Mouse (Mus musculus) stomach, embryonic 14.5 days (tissue): ENCODE measurements around the gene Slc34a1. TPM values are rescaled to one million over a fixed set of nuclear protein-coding genes. Genes with fewer than 3 reads are reported as not detected.

Source experiments
- ATAC-seq: fragments of 200-750 bp; cut with Nextera tagmentation; 2 replicates; pipeline ENCODE4 v1.8.0; 2017; ENCODE audit warnings: low read depth, moderate TSS enrichment; ENCODE audit not compliant: insufficient number of reproducible peaks, insufficient read depth, low FRiP score
- H3K27ac ChIP-seq: fragments of 300-500 bp; sonication (generic); 2 replicates; pipeline ENCODE4 v1.5.1; 2014; ENCODE audit warnings: mild to moderate bottlenecking, low read length, moderate library complexity, mixed read lengths
- H3K27me3 ChIP-seq: fragments of 300-500 bp; sonication (generic); 2 replicates; pipeline ENCODE4 v1.6.1; 2014; ENCODE audit warnings: low read length, control low read depth, mixed read lengths; ENCODE audit not compliant: control insufficient read depth, insufficient read depth
- H3K36me3 ChIP-seq: fragments of 300-500 bp; sonication (generic); 2 replicates; pipeline ENCODE4 v1.6.1; 2014; ENCODE audit warnings: mild to moderate bottlenecking, control low read depth, low read length, moderate library complexity, mixed read lengths; ENCODE audit not compliant: control insufficient read depth, insufficient read depth
- H3K4me1 ChIP-seq: fragments of 300-500 bp; sonication (generic); 2 replicates; pipeline ENCODE4 v1.6.1; 2014; ENCODE audit warnings: low read length, control low read depth, mixed read lengths; ENCODE audit not compliant: control insufficient read depth, insufficient read depth
- H3K4me2 ChIP-seq: fragments of 300-500 bp; sonication (generic); replicated peaks from 2 replicates; pipeline ENCODE4 v1.6.1; 2014; ENCODE audit warnings: low read depth, low read length, control low read depth
- H3K4me3 ChIP-seq: fragments of 300-500 bp; sonication (generic); 2 replicates; pipeline ENCODE4 v1.5.1; 2014; ENCODE audit warnings: low read depth, low read length, control low read depth
- H3K9ac ChIP-seq: fragments of 300-500 bp; sonication (generic); replicated peaks from 2 replicates; pipeline ENCODE4 v1.6.1; 2014; ENCODE audit warnings: low read depth, mild to moderate bottlenecking, control low read depth, low read length, moderate library complexity, mixed read lengths
- H3K9me3 ChIP-seq: fragments of 300-500 bp; sonication (generic); 2 replicates; pipeline ENCODE4 v1.6.1; 2016; ENCODE audit warnings: low read depth, low read length, control low read depth; ENCODE audit not compliant: control insufficient read depth
- WGBS: fragments of 180-500 bp; shearing (Covaris S2); extraction: QIAGEN DNeasy Blood & Tissue Kit; methylation state at CpG from one replicate; pipeline ENCODE4 v1.1.7; 2014; 5-methylcytosine and 5-hydroxymethylcytosine counted together
- polyA plus RNA-seq: library from polyadenylated mRNA; unstranded; fragments of >200 nt; fragmentation: Nextera tagmentation; extraction: Ambion mirVana; gene quantifications from 2 replicates; pipeline ENCODE4 v1.2.1, GENCODE M21; 2014

Slc34a1 gene
- polyA plus RNA-seq, result 0.18 TPM in 1 of 2 replicates, not detected in the other

DNA sequence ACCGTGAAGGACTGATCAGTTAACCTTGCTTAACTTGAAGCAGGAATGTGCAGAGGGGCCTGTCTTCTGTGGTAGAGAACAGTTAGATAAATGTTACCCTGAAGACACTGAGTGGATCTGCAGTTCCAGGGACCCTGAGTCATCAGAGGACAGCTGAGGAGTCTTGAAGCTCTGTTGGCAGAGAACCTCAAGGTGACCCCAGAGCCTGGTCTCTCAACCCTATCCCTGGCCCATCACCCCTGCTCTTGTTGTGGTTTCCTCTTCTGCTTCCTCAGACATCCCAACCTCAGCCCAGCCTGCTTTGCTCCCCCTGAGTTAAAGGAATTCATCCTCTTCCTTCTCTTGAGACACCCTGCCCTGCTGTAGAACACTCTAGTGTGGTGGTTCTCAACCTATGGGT lies at the start of gene Slc34a1:
TSS of gene Slc34a1 (plus strand) at position 100 of the 400 bp plus-strand sequence.
- ATAC-seq, result no peak
- Histone ChIP-seq H3K9ac (no peak within 1 kb of the TSS), H3K9me3 (no peaks in the 10 kb centered on the region), H3K4me2 (no peak within 1 kb of the TSS), H3K27ac (no peak within 1 kb of the TSS), H3K4me1 (no peaks in the 10 kb centered on the region), H3K27me3 (no peaks in the 10 kb centered on the region), H3K36me3 (no peaks in the 10 kb centered on the region), H3K4me3 (no peak within 1 kb of the TSS)
- WGBS, result 72% methylated on average over 1 of the region's 1 CpGs

DNA sequence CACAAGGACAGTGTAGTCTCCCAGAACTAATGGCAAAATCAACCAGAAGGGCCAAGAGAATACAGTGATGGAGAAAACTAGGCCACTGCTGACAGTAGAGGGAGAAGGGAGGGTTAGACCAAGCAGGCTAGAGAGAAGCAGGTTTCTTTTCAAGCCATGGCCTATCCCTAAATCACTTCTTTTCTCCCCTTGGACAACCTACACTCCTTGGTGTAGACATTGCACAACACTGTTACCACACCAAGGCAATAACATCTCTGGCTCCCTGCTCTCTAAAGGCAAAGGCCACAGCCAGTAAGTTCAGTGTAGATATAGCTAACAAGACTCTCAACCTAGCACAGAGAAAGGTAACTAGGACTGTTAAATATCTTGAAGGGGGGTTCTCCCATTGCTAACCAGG lies 36.8 kb upstream of the Slc34a1 start:
- Histone ChIP-seq H3K4me3 (peak overlapping the region; percentile 88), H3K27ac (no peak overlapping the region), H3K36me3 (peaks cover 16% of the 10 kb centered on the region; the same call in 1 of the 2 replicates), H3K4me1 (peaks cover 14% of the 10 kb centered on the region; the same call in 1 of the 2 replicates), H3K4me2 (peak overlapping the region; percentile 83), H3K9ac (no peak overlapping the region), H3K27me3 (no peaks in the 10 kb centered on the region), H3K9me3 (no peaks in the 10 kb centered on the region)
- ATAC-seq, result no peak

DNA sequence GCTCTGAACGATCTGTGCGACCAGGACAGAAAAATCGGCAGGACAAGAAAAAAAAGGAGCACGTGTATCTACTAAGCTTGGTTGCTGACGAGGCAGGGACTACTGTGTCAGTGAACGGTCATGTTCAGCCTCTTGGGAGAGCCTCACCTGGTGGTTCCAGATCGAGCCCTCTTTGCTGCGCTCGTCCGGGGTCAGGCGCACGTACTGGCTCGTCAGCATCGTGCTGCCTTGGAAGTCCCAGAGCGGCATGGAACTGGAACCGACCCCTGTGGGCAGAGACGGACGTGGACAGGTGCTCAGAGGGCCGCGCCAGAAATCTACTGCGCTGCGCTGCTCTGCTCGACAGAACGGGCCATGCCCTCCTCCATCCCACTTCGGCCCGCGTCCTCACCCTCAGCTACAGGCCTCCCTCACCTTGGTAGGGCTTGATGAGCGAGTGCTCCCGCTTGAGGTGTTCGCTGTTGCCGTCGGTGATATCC lies 36.0 kb upstream of the Slc34a1 start:
- Histone ChIP-seq H3K9ac (peak overlapping the region; percentile 77), H3K9me3 (no peaks in the 10 kb centered on the region), H3K4me3 (peak overlapping the region; percentile 88), H3K36me3 (peaks cover 12% of the 10 kb centered on the region; the same call in 1 of the 2 replicates), H3K27ac (peak overlapping the region; percentile 87), H3K4me1 (peaks cover 14% of the 10 kb centered on the region; the same call in 1 of the 2 replicates), H3K4me2 (peak overlapping the region; percentile 83), H3K27me3 (no peaks in the 10 kb centered on the region)
- peak; percentile 49; the same call in 1 of the 2 replicates for ATAC-seq
- under 1% methylated on average over 32 of the region's 32 CpGs for WGBS

DNA sequence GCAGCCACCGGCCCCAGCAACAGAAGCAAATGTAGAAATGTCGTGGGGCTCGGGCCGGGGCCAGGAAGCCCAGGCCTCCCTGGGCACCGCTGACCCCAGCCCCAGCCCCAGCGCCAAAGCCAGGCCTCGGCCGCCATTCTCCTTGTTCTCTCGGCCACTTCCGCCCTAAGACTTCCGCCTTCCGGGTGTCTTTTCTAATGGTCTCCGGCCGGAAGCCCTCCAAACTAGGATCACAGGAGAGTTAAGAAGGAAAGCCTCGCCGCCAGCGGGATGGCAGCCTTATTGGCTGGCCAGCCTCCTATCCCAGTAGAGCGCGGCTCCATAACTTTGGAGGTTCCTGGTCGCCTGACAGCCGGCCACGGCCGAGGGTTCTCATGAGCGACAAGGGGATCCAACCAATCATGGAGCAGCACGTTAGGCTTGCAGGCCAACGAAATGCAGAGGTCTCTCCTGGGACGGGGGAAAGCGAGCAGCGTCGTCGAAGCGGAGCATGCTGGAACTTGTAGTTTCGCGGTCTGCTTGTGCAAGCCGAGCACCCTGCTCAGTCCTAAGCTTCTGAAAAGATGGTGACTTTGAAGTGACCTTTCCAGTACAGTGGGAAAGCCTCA lies 35.4 kb upstream of the Slc34a1 start, which contains the start of gene Lman2:
TSS of gene Lman2 (minus strand) at position 331 of the 608 bp plus-strand sequence.
- Histone ChIP-seq H3K9ac (peak within 1 kb of the TSS; percentile 77), H3K36me3 (peaks cover 11% of the 10 kb centered on the region; the same call in 1 of the 2 replicates), H3K27ac (peak within 1 kb of the TSS; percentile 87), H3K27me3 (no peaks in the 10 kb centered on the region), H3K4me1 (peaks cover 14% of the 10 kb centered on the region; the same call in 1 of the 2 replicates), H3K4me3 (peak within 1 kb of the TSS; percentile 88), H3K4me2 (peak within 1 kb of the TSS; percentile 83), H3K9me3 (no peaks in the 10 kb centered on the region)
- WGBS, result 0% methylated on average over 35 of the region's 35 CpGs
- peak; percentile 99 for ATAC-seq

DNA sequence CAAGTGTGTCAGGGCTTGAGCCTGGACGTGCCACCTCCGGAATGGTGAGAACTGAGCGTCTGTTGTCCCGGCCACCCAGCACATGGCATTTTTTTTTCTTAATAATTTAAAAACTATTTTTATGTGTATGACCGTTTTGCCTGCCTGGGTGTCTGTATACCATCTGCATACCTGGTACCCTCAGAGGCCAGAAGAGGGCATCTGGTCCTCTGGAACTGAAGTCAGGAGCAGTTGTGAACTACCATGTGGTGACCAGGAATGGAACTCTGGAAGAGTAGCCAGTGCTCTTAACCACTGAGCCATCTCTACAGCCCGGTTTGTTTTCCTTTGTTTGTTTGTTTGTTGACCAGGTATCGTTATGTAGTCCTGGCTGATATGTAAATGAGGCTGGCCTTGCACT lies 29.6 kb upstream of the Slc34a1 start:
- Histone ChIP-seq H3K27ac (no peak overlapping the region), H3K27me3 (no peaks in the 10 kb centered on the region), H3K36me3 (no peaks in the 10 kb centered on the region), H3K9ac (no peak overlapping the region), H3K4me3 (no peak overlapping the region), H3K4me1 (no peaks in the 10 kb centered on the region), H3K9me3 (no peaks in the 10 kb centered on the region), H3K4me2 (no peak overlapping the region)
- no peak for ATAC-seq
- WGBS, result 75% methylated on average over 7 of the region's 7 CpGs

DNA sequence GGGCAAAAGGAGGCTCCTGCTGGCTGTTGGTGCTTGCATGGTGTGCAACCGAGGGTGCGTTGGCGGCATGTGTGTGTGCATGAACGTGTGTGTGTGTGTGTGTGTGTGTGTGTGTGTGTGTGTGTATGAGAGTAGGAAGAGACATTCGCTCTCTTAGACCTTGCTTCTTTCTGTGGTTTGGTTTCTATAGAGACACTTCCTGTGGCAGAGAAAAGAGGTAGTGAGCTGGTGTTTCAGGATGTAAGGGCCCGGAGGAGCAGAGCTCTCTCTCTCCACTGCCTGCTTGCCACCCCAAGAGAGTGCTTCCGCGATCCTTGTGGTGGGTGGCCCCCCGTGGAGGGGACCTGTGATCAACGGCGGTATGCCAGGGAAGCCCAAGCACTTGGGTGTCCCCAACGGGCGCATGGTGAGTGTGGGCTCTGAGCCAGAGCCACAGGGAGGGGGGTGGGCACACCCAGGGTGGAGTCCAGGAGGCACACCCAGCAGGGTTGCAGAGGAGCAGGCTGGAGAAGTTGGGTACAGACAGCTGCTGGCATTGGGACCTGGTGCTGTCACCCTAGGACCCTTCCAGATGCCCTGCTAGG lies 28.4 kb upstream of the Slc34a1 start, which contains the start of gene Rgs14:
TSS of gene Rgs14 (plus strand) at position 202 of the 584 bp plus-strand sequence.
- H3K27ac ChIP-seq, result no peak within 1 kb of the TSS

DNA sequence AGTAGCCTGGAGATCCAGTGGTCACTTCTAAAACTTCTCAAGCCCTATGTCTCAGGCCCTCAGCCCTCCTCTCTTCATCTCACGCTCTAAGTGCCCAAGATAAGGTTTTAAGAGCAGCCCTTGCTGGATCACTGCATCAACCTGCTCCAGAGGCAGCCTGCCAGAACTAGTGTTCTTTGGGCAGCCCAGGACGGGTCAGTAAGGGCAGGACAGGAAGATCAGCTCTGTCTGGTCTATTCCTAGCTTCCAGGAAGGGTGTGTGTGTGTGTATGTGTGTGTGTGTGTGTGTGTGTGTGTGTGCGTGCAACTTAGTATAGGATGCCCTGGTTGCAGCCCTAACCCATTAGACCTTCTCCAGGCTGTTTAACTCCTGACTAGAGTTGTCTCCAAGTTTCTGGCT lies 27.8 kb upstream of the Slc34a1 start:
- WGBS, result 62% methylated on average over 3 of the region's 3 CpGs
- H3K27me3 ChIP-seq, result no peaks in the 10 kb centered on the region
- H3K36me3 ChIP-seq, result no peaks in the 10 kb centered on the region
- no peak overlapping the region for H3K27ac ChIP-seq
- H3K4me1 ChIP-seq, result no peaks in the 10 kb centered on the region
- H3K9me3 ChIP-seq, result no peaks in the 10 kb centered on the region
- no peak for ATAC-seq
- no peak overlapping the region for H3K4me2 ChIP-seq
- no peak overlapping the region for H3K9ac ChIP-seq
- no peak overlapping the region for H3K4me3 ChIP-seq

More for the DNA sequence above, 28.4 kb upstream of the Slc34a1 start, which contains the start of gene Rgs14:
- H3K9me3 ChIP-seq, result no peaks in the 10 kb centered on the region
- ATAC-seq, result no peak
- H3K9ac ChIP-seq, result no peak within 1 kb of the TSS
- no peak within 1 kb of the TSS for H3K4me3 ChIP-seq
- 51% methylated on average over 13 of the region's 13 CpGs for WGBS
- no peaks in the 10 kb centered on the region for H3K36me3 ChIP-seq
- H3K27me3 ChIP-seq, result no peaks in the 10 kb centered on the region
- H3K4me2 ChIP-seq, result no peak within 1 kb of the TSS
- no peaks in the 10 kb centered on the region for H3K4me1 ChIP-seq

DNA sequence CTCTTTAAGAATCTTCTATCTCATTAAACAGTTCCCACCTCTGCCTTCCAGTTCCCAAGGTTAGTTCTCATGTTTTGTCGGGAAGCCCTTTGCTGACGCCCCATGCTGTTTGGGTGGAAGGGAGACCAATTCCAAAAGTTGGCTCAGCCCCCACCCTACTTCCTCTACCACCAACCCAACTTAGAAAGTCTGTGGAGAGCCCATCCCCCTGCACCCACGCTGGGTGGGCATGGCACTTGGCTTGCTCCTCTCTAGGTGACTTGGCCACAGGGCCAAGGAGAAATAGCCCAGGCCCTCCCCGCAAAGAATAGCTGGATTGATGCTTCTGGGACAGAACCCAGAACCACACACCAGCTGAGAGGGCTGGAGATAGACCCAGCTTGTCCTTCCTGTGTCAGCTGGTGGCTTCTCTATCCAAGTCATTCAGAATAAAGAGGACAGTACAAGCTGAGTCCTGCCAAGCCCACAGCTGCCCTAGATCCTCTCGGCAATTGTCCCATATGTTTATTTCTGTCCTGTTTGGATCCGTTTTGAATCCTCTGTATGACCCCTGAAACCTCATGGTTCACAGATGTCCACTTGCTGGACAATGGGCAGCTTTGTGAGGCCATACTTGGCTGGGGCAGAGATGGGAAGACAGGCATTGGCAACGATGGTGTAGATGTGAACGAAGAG lies 26.8 kb upstream of the Slc34a1 start:
- no peak for ATAC-seq
- no peaks in the 10 kb centered on the region for H3K27me3 ChIP-seq

More for the DNA sequence above, 26.8 kb upstream of the Slc34a1 start:
- Histone ChIP-seq H3K4me3 (no peak overlapping the region), H3K4me1 (no peaks in the 10 kb centered on the region), H3K9me3 (no peaks in the 10 kb centered on the region), H3K4me2 (no peak overlapping the region), H3K36me3 (no peaks in the 10 kb centered on the region), H3K9ac (no peak overlapping the region), H3K27ac (no peak overlapping the region)
- 73% methylated on average over 8 of the region's 8 CpGs for WGBS
